Mouse (Mus musculus): Measurements from ENCODE around the gene Sfi1. TPM values are rescaled to one million over a fixed set of nuclear protein-coding genes. Genes with fewer than 3 reads are reported as not detected.
"Not testable (repeated sequence)": the region's sequence is repeated elsewhere in the genome, so short reads cannot be mapped to it uniquely, and the experiment has no call there.

Gene Sfi1
- total RNA-seq, 2 experiments from 2014 or later: 10.4 to 18.0 TPM

- ATAC-seq (replicated peaks; ENCODE audit: poor library complexity, severe bottlenecking): not testable (repeated sequence)
Observed at GRCm38 (mm10) chr11:3178968-3179725, 14.1 kb downstream of the Sfi1 start.

GRCm38 (mm10) chr11:3173425-3174318 lies 19.6 kb downstream of the Sfi1 start:
- peak; percentile 21 for ATAC-seq (replicated peaks; ENCODE audit: poor library complexity, severe bottlenecking)

GRCm38 (mm10) chr11:3172526-3172925 lies 20.7 kb downstream of the Sfi1 start:
- not testable (repeated sequence) for ATAC-seq (replicated peaks; ENCODE audit: poor library complexity, severe bottlenecking)

- not testable (repeated sequence) for ATAC-seq (replicated peaks; ENCODE audit: poor library complexity, severe bottlenecking)
Observed at GRCm38 (mm10) chr11:3171931-3172330, 21.3 kb downstream of the Sfi1 start.

GRCm38 (mm10) chr11:3169042-3169441 lies 24.2 kb downstream of the Sfi1 start:
- ATAC-seq (replicated peaks; ENCODE audit: poor library complexity, severe bottlenecking): not testable (repeated sequence)

GRCm38 (mm10) chr11:3167571-3168001 lies 25.7 kb downstream of the Sfi1 start:
- 0 out of 2 replicates have a peak, but pooled peaks have one; percentile 4 for ATAC-seq (replicated peaks; ENCODE audit: poor library complexity, severe bottlenecking)

GRCm38 (mm10) chr11:3167129-3167528 lies 26.1 kb downstream of the Sfi1 start:
- 0 out of 2 replicates have a peak, but pooled peaks have one; percentile 1 for ATAC-seq (replicated peaks; ENCODE audit: poor library complexity, severe bottlenecking)

- not testable (repeated sequence) for ATAC-seq (replicated peaks; ENCODE audit: poor library complexity, severe bottlenecking)
Observed at GRCm38 (mm10) chr11:3166321-3166720, 26.9 kb downstream of the Sfi1 start.

GRCm38 (mm10) chr11:3165210-3165782 lies 28.0 kb downstream of the Sfi1 start:
- ATAC-seq (replicated peaks; ENCODE audit: poor library complexity, severe bottlenecking): peak; percentile 15

- ATAC-seq (replicated peaks; ENCODE audit: poor library complexity, severe bottlenecking): not testable (repeated sequence)
Observed at GRCm38 (mm10) chr11:3163661-3164060, 29.6 kb downstream of the Sfi1 start.

- not testable (repeated sequence) for ATAC-seq (replicated peaks; ENCODE audit: poor library complexity, severe bottlenecking)
Observed at GRCm38 (mm10) chr11:3163122-3163521, 30.1 kb downstream of the Sfi1 start.

- peak; percentile 3; the same call in 1 of the 2 replicates for ATAC-seq (replicated peaks; ENCODE audit: poor library complexity, severe bottlenecking)
Observed at GRCm38 (mm10) chr11:3162236-3162897, 30.9 kb downstream of the Sfi1 start.

GRCm38 (mm10) chr11:3161370-3161769 lies 31.9 kb downstream of the Sfi1 start:
- ATAC-seq (replicated peaks; ENCODE audit: poor library complexity, severe bottlenecking): not testable (repeated sequence)

- ATAC-seq (replicated peaks; ENCODE audit: poor library complexity, severe bottlenecking): not testable (repeated sequence)
Observed at GRCm38 (mm10) chr11:3158800-3159199, 34.5 kb downstream of the Sfi1 start.

- not testable (repeated sequence) for ATAC-seq (replicated peaks; ENCODE audit: poor library complexity, severe bottlenecking)
Observed at GRCm38 (mm10) chr11:3157996-3158395, 35.3 kb downstream of the Sfi1 start.

GRCm38 (mm10) chr11:3156991-3157390 lies 36.3 kb downstream of the Sfi1 start:
- not testable (repeated sequence) for ATAC-seq (replicated peaks; ENCODE audit: poor library complexity, severe bottlenecking)

GRCm38 (mm10) chr11:3153666-3154397 lies 39.4 kb downstream of the Sfi1 start:
- peak; percentile 3 for ATAC-seq (replicated peaks; ENCODE audit: poor library complexity, severe bottlenecking)

- ATAC-seq (replicated peaks; ENCODE audit: poor library complexity, severe bottlenecking): 0 out of 2 replicates have a peak, but pooled peaks have one; percentile 8
Observed at GRCm38 (mm10) chr11:3151358-3151757, 41.9 kb downstream of the Sfi1 start.

GRCm38 (mm10) chr11:3150677-3151003 lies 42.6 kb downstream of the Sfi1 start:
- ATAC-seq (replicated peaks; ENCODE audit: poor library complexity, severe bottlenecking): not testable (repeated sequence)
